Mouse (Mus musculus): ENCODE measurements around the gene Gpr19. TPM values are rescaled to one million over a fixed set of nuclear protein-coding genes. Genes with fewer than 3 reads are reported as not detected.

Gpr19 gene
- total RNA-seq, 2 experiments from 2014 or later: 27.5 to 28.0 TPM

GRCm38 (mm10) chr6:134866113-134866512 lies 32.3 kb downstream of the Gpr19 start:
- DNase-seq (ENCODE audit: low spot score in 2 of 2): no peak
- intact Hi-C loops (cut with DNase I): loop anchor here (10.0 kb wide), 1 partner anchor 441 kb away; no protein-coding TSS in a partner anchor

- DNase-seq (ENCODE audit: low spot score in 2 of 2): peak; percentile 98 to 100
- intact Hi-C loops (cut with DNase I): loop anchor here (2.0 to 10.0 kb wide), 2 partner anchors 204 to 438 kb away; no protein-coding TSS in a partner anchor
Measured at GRCm38 (mm10) chr6:134863146-134863545, 35.2 kb downstream of the Gpr19 start.

DNA sequence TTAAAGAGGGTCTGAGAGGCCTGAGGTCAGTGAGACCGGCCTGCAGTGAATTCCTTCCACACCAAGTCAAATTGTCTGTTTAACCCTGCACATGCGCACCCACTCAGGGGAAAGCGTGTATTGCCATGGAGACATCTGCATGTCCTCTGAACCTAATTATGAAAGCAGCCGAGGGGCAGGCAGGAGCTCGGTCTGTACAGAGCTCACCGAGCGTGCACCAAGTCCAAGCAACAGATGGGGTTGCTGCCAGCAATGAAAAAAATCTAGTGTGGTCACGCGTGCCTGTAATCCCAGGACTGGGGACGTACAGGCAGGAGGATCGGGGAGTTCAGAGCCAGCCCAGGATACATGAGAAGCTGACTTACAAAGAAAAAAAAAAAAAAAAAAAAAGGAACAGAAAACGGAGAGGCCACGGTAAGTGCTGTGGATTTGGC lies 35.7 kb downstream of the Gpr19 start:
- intact Hi-C loops (cut with DNase I): loop anchor here (2.0 to 10.0 kb wide), 2 partner anchors 204 to 438 kb away; no protein-coding TSS in a partner anchor
- peak; percentile 25 to 35 for DNase-seq (ENCODE audit: low spot score in 2 of 2)

- no peak for DNase-seq (ENCODE audit: low spot score in 2 of 2)
- intact Hi-C loops (cut with DNase I): loop anchor here (10.0 kb wide), 1 partner anchor 437 kb away; no protein-coding TSS in a partner anchor
Measured at GRCm38 (mm10) chr6:134861386-134861785, 37.0 kb downstream of the Gpr19 start.

DNA sequence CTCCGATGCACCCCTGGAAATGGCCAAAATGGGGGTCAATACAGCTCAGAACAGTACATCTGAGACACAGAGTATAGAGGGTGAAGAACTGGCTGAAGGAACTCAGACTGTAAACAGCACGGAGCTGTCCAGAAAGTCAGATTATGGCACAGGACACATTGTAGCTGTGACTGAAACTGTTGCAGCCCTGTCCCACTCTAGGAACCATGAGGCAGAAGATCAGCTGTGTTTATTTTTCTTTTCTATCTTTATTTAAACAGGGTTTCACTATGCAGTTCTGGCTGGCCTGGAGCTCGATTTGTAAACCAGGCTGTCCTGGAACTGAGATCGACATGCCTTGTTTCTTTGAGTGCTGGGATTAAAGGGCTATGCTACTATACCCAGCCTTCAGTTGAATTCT lies 38.1 kb downstream of the Gpr19 start:
- no peak for DNase-seq (ENCODE audit: low spot score in 2 of 2)
- intact Hi-C loops (cut with DNase I): loop anchor here (10.0 kb wide), 1 partner anchor 435 kb away; no protein-coding TSS in a partner anchor

DNA sequence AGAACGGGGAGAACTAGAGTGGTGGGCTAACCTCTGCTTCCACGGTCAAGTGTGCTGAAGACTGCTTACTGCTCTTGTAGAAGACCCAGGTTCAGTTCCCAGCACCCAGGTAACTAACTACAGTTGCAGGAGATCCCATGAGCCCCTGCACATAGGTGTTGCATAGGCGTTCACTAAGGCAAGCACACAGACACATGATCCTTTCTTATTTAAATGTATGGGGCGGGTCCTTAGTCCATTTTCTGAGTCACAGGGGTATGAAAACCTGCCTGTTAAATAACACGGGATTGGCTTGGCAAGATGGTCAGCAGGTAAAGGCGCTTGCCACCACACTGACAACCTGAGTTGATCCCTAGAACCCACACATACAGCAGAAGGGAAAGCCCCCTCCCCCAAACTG lies 39.4 kb downstream of the Gpr19 start:
- no peak for DNase-seq (ENCODE audit: low spot score in 2 of 2)
- intact Hi-C loops (cut with DNase I): no loop called here

- DNase-seq (ENCODE audit: low spot score in 2 of 2): no peak
- intact Hi-C loops (cut with DNase I): no loop called here
Measured at GRCm38 (mm10) chr6:134855926-134856325, 42.5 kb downstream of the Gpr19 start.

DNA sequence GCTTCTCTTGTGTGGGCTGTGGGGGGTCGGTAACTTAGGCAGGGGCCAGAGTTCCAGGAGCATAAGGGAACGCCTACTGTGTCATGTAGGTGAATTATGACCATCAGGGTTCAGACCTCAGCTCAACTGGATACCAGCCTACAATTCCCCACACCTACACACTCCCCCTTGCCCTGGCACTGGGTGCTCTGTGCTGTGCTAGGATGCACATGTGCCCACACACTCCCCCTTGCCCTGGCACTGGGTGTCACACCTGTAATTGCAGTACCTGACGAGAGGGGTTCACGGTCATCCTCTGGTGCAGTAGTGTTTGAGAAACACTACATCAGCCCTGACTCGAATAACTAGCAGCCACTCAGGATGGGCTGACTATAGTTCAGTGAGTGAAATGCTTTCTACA lies 43.6 kb downstream of the Gpr19 start:
- intact Hi-C loops (cut with DNase I): no loop called here
- DNase-seq (ENCODE audit: low spot score in 2 of 2): no peak

- no peak for DNase-seq (ENCODE audit: low spot score in 2 of 2)
- intact Hi-C loops (cut with DNase I): no loop called here
Measured at GRCm38 (mm10) chr6:134849985-134850384, 48.4 kb downstream of the Gpr19 start.

- DNase-seq (ENCODE audit: low spot score in 2 of 2): no peak
- intact Hi-C loops (cut with DNase I): no loop called here
Measured at GRCm38 (mm10) chr6:134849461-134849860, 48.9 kb downstream of the Gpr19 start.

DNA sequence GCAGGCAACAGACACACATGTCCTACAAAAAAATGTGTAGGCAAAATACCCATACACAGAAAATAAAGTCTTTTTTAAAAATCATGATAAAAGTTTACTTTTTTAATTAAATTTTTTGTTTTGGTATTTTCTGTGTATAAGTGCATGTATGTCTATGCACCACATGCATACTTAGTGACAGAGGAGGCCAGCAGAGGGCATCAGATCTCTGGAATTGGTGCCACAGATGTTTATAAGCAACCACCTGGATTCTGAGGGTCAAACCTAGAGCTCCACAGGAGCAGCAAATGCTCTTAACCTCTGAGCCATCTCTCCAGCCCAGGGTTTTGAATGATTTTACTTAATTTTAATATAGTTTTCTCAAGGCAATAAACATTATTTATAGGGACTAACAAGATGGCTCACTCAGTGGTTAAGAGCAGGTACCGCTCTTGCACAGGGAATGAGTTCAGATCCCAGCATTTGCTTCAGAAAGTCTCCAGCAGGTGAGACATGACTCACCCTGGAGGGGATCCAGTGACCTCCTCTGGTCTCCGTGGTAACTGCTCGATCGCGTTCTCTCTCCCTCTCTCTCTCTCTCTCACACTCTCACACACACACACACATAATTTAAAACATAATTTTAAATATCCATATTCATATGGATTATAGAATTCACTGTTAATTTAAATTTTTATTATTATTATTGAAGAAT lies 50.0 kb downstream of the Gpr19 start:
- intact Hi-C loops (cut with DNase I): no loop called here

GRCm38 (mm10) chr6:134847550-134847949 lies 50.8 kb downstream of the Gpr19 start:
- intact Hi-C loops (cut with DNase I): no loop called here

More for the DNA sequence above, 50.0 kb downstream of the Gpr19 start:
- DNase-seq (ENCODE audit: low spot score in 2 of 2): no peak

GRCm38 (mm10) chr6:134846308-134846707 lies 52.1 kb downstream of the Gpr19 start:
- intact Hi-C loops (cut with DNase I): no loop called here
- DNase-seq (ENCODE audit: low spot score in 2 of 2): no peak

More at GRCm38 (mm10) chr6:134847550-134847949, 50.8 kb downstream of the Gpr19 start:
- no peak for DNase-seq (ENCODE audit: low spot score in 2 of 2)

- intact Hi-C loops (cut with DNase I): no loop called here
- no peak for DNase-seq (ENCODE audit: low spot score in 2 of 2)
Measured at GRCm38 (mm10) chr6:134845726-134846125, 52.7 kb downstream of the Gpr19 start.

DNA sequence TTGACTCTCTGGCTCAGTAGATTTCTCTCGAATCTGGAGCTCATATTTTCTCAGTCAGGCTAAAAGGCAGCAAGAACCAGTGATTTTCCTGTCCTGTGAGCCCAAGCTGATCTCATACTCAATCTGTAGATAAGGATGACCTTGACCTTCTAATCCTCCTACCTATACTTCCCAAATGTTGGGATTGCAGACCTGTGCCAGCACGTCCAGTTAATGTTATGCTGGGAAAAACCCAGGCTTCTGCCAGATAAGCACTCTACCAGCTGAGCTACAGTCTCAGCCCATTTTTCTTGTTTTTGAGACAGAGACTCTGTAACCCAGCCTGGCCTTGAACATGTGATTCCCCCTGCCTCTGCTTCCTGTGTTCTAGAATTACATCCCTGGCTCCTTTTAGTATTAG lies 58.0 kb downstream of the Gpr19 start:
- DNase-seq (ENCODE audit: low spot score in 2 of 2): no peak
- intact Hi-C loops (cut with DNase I): no loop called here

- DNase-seq (ENCODE audit: low spot score in 2 of 2): no peak
- intact Hi-C loops (cut with DNase I): no loop called here
Measured at GRCm38 (mm10) chr6:134838111-134838510, 60.3 kb downstream of the Gpr19 start.

GRCm38 (mm10) chr6:134834585-134835251 lies 63.7 kb downstream of the Gpr19 start:
- no peak for DNase-seq (ENCODE audit: low spot score in 2 of 2)
- intact Hi-C loops (cut with DNase I): no loop called here

GRCm38 (mm10) chr6:134830776-134831175 lies 67.6 kb downstream of the Gpr19 start:
- intact Hi-C loops (cut with DNase I): no loop called here
- no peak for DNase-seq (ENCODE audit: low spot score in 2 of 2)

DNA sequence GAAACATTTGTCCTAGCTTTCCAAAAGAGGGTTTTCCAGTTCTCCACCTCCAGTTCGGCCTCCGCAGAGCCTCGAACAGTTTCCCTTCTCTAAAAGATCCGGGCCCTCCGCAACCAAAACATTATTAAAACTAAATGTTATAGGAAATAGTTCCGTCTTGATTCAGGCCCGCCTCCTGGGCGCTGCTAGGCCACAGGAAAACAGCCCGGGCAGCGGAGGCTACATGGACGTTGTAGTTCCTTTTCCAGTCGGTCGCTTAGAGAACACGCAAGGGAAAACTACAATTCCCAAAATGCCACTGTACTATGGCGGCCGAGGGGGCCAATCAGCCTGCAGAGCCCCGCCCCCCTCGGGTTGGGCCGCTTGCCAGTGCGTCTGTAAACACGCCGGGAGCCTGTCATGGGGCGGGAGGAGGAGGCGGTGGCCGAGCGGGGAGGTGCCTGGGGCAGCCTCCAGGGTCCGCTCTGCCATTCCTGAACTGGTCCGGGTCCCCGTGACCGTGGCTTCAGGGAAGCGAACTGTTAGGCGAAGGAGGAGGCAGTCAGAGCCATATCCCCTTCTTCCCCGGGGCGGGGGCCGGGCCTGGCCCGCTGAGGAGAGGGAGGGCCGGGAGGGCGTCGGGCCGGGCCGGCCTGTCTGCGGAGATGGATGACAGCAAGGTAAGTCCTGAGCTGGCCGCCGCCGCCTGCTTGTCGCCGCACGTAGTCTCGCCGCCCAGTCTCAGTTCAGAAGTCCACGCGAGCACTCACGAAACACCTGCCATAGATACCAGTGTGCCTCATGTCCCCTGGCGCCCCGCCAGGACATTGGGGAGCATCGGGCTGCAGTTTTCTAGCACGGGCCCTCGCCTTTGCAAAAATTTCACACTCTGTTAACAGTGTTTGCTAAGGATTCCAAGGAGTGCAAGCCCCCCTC lies 68.3 kb downstream of the Gpr19 start, which contains the start of gene Crebl2:
Crebl2 (plus strand) TSS at position 369 of the 915 bp plus-strand sequence.
- intact Hi-C loops (cut with DNase I): no loop called here
- peak; percentile 100 for DNase-seq (ENCODE audit: low spot score in 2 of 2)

- intact Hi-C loops (cut with DNase I): no loop called here
Measured at GRCm38 (mm10) chr6:134822844-134823243, 75.5 kb downstream of the Gpr19 start.

More at GRCm38 (mm10) chr6:134822844-134823243, 75.5 kb downstream of the Gpr19 start:
- DNase-seq (ENCODE audit: low spot score in 2 of 2): no peak
